Mouse (Mus musculus): ENCODE measurements around the gene Utf1. TPM values are rescaled to one million over a fixed set of nuclear protein-coding genes. Genes with fewer than 3 reads are reported as not detected.

Gene Utf1
- not detected in 2 replicates for polyA plus RNA-seq (2021; fragmentation: Nextera tagmentation)
- long read RNA-seq, experiment 1, result 0 reads
- long read RNA-seq, experiment 2, result 0 reads

GRCm38 (mm10) chr7:139943674-139944281 lies at the start of gene Utf1:
Utf1 (plus strand) TSS chr7:139943789.

DNA sequence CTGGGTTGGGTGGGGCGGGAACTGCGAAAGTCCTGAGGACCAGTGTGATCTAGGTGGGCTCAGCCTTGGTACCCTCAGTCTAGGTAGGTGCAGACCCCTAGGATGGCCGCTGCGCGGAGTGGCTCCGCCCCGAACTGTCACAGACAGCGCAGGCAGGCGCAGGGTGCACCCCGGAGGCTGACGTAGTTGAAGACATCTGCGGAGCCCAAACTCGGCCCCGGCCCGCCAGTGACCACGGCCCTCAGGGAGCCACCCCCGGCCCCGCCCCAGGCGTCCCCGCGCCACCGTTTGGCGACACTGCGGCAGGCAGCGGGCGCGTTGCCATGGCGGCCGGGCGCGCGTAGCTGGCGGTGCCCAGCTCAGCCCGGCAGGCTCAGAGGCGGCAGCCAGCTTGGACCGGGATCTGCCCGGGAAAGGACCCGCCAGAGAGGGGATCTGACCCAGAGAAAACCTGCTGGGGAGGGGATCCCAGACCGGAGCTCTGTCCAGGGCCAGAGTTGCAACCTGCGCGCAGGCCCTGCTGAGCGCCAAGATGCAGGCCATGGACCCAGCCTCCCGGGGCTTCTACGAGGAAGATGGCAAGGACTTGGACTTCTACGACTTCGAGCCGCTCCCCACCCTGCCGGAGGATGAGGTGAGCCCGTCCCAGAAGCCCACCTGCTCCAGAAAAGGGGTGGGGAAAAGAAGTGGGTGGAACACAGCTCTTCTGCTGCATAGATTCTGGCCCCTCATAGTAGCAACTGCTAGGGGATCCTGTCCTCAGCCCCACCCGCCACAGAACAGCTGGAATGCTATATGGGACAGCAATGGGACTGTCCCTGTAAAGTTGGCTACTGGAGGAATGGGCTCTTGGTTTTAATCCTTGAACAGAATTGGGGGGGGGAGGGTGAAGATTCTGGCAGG lies 48.7 kb upstream of the Utf1 start, which contains the start of gene Kndc1:
Gene Kndc1 (plus strand): TSS at position 42 of the 903 bp plus-strand sequence.

DNA sequence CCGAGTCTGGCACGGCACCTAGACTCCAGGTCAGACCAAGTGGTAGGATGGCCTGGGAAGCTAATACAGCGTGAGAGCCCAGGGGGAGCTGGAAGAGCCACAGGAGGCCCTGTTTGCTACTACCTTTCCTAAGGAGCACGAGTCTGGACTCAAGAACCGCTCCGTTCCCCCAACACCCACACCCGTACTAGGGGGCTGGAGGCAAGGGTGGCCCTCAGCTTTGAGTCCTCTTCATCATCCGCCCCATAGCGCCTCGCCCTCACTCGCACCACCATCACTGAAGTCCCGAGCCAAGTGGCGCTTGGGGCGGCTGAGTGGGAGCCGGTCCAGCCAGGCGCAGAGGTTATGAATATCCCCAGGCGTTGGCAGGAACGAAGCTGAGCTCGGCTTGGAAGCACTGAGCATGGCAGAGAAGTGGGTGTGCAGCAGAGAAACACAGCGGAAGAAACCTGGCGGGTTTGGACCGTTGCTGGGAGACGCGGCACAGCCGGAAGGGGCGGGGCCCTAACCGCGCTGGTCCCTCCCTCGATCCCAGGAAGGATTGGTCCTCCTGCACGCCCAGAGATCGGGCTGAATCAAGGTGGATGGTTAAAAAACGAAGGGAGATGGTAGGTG lies 34.8 kb downstream of the Utf1 start, which contains the start of gene 6430531B16Rik:
Gene 6430531B16Rik (minus strand): TSS at position 478 of the 615 bp plus-strand sequence.

DNA sequence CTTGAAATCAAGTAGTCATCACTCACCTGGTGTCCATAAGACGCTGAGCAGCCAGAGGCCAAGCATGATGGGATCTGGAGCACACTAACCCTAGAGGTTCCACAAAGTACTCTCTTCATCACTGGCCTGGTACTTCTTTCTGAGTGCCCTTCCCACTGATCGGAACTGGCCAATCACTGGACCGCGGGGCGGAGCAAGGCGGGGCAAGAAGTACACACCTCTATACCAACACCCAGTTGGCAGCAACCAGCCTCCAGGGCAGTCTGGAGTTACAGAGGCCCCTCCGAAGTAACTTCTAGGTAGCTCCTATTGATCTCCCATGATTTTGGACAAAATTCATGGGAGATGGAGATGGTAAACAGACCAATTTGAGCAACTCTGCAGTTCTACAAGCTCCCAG lies 48.8 kb downstream of the Utf1 start, which contains the start of gene Adam8:
Gene Adam8 (minus strand): TSS at position 157 of the 400 bp plus-strand sequence.

Small RNA genes lying within 50 kb of the gene (microRNA-seq; reads per million reads assigned to microRNA genes)
- gene Mir202 (1.3 reads per million), gene Mir7062 (1.5 reads per million), gene mmu-mir-7686 (not detected)

Other genes starting within 250 kb of the Utf1 start
- 42.6 and 54.1 TPM in 2 replicates for gene Adgra1, start 109.6 kb upstream of the Utf1 start, polyA plus RNA-seq (2021; fragmentation: Nextera tagmentation)
- gene Kndc1, start 49.1 kb upstream of the Utf1 start, polyA plus RNA-seq (2021; fragmentation: Nextera tagmentation), result 22.3 and 30.2 TPM in 2 replicates
- gene 6430531B16Rik, start 35.0 kb downstream of the Utf1 start, polyA plus RNA-seq (2021; fragmentation: Nextera tagmentation), result 1.6 TPM in 2 replicates
- 0.29 and 0.54 TPM in 2 replicates for gene Adam8, start 48.8 kb downstream of the Utf1 start, polyA plus RNA-seq (2021; fragmentation: Nextera tagmentation)
- gene Zfp511, start 92.6 kb downstream of the Utf1 start, polyA plus RNA-seq (2021; fragmentation: Nextera tagmentation), result 40.0 and 45.8 TPM in 2 replicates
- gene Tubgcp2, start 92.9 kb downstream of the Utf1 start, polyA plus RNA-seq (2021; fragmentation: Nextera tagmentation), result 31.6 and 34.4 TPM in 2 replicates
- not detected in 2 replicates for gene Msx3, start 105.3 kb downstream of the Utf1 start, polyA plus RNA-seq (2021; fragmentation: Nextera tagmentation)
- gene Caly, start 138.8 kb downstream of the Utf1 start, polyA plus RNA-seq (2021; fragmentation: Nextera tagmentation), result 701 and 786 TPM in 2 replicates
- not detected in 2 replicates for gene Prap1, start 149.6 kb downstream of the Utf1 start, polyA plus RNA-seq (2021; fragmentation: Nextera tagmentation)
- gene Fuom, start 158.7 kb downstream of the Utf1 start, polyA plus RNA-seq (2021; fragmentation: Nextera tagmentation), result 107 and 108 TPM in 2 replicates
- 3.4 and 4.2 TPM in 2 replicates for gene Paox, start 172.0 kb downstream of the Utf1 start, polyA plus RNA-seq (2021; fragmentation: Nextera tagmentation)
- 139 and 145 TPM in 2 replicates for gene Echs1, start 172.7 kb downstream of the Utf1 start, polyA plus RNA-seq (2021; fragmentation: Nextera tagmentation)
- 46.4 and 48.4 TPM in 2 replicates for gene Mtg1, start 193.8 kb downstream of the Utf1 start, polyA plus RNA-seq (2021; fragmentation: Nextera tagmentation)
- 66.3 and 73.0 TPM in 2 replicates for gene Sprn, start 211.1 kb downstream of the Utf1 start, polyA plus RNA-seq (2021; fragmentation: Nextera tagmentation)
- not detected in 2 replicates for gene Olfr522, start 221.0 kb downstream of the Utf1 start, polyA plus RNA-seq (2021; fragmentation: Nextera tagmentation)
- gene Olfr523, start 229.4 kb downstream of the Utf1 start, polyA plus RNA-seq (2021; fragmentation: Nextera tagmentation), result not detected in 2 replicates